Mouse (Mus musculus) liver, postnatal 0 days (tissue): ENCODE data around the gene Tspear.

Experiments used
- CTCF ChIP-seq: sonication (generic); IDR thresholded peaks from 2 replicates; pipeline ENCODE4 v1.5.1; 2016; ENCODE audit warnings: antibody characterized with exemption, low read depth
- EP300 ChIP-seq: IDR thresholded peaks from 2 replicates; pipeline ENCODE4 v1.6.1; 2016; ENCODE audit warnings: antibody characterized with exemption, low read depth, mild to moderate bottlenecking

DNA sequence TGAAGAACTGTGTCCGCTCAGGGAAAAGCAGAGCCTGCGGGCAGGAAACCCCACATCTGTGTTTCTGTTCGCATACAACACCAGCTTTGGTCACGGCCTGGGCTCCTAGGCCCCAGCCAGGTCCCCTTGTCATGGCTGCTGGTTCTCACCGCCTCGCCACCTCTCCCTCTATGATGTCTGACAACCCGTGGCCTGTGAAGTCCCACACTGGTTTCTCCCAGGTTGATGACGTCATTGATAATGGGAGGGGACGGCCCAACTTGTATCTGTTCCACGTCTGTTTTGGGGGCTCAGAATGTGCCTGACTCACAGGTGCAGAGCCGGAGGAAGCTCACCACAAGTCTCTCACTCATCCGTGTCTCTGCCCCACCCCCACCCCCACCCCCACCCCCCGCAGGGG is 12.6 kb upstream of the Tspear start:
- no peak for TF ChIP-seq CTCF
- no peak for TF ChIP-seq EP300
